Mouse (Mus musculus): ENCODE results near the gene Srsf7. TPM values are rescaled to one million over a fixed set of nuclear protein-coding genes. Genes with fewer than 3 reads are reported as not detected.

Gene Srsf7
- total RNA-seq, 2 experiments from 2014 or later: 36.9 to 41.9 TPM

DNA sequence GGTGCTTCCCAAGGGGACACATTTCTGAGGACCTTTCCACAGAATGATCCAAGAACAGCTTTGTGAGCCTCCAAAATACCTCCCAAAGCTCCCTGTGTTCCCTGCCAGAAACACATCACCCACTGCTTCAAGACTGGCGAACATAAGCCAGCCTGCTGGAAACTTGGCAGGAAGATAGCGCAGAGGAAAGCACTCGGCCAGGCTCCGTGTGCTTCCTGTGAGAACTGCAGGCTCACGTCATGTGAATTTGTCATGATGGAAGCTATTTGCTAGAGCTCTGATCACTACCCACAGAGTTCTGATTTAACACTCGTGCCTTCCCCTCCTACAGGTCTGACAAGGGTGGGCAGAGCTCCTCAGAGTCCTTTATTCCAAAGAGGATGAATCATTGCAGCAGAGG is 41.4 kb downstream of the Srsf7 start:
- DNase-seq (ENCODE audit: low spot score): peak; percentile 59
- intact Hi-C loops (cut with DNase I): no loop called here

DNA sequence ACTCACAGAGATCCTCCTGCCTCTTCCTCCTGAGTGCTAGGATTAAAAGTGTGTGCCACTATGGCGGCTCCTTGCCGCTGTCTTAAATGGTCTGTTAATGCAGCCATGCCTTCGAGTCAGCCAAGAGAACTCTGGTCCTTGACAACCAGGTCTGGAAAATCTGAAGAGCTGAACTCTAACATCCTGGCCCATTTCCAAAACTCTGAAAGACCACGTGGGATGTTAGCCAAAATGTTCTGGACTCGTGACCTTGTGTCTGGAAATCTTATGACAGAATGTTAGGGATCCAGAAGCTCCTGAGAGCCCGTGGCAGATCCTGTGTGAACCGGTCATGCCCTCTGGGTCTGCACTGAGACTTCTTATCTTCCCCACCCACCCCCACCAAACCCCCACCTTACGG is 43.1 kb downstream of the Srsf7 start:
- DNase-seq (ENCODE audit: low spot score): no peak

DNA sequence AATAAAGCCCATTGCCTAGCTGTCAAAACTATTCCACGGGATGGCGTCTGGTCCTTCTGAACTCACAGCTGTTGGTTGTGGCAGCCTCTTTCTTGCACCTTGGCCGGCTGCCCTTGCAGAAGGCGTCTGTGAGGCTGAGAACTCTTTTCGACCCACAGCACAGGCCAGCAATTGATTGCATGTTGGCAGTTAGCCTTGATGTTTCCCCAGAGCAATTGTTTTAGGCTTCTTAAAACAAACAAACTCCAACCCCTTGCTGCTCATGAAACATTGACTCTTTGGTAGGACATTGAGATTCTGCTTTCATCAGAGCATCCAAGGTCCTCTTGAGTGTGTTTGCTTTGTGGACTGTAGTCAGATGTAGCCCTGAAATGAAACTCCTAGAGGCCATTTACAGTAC is 46.7 kb downstream of the Srsf7 start:
- DNase-seq (ENCODE audit: low spot score): peak; percentile 82
- intact Hi-C loops (cut with DNase I): no loop called here

More for the DNA sequence above, 43.1 kb downstream of the Srsf7 start:
- intact Hi-C loops (cut with DNase I): no loop called here

GRCm38 (mm10) chr17:80157489-80157888 is 49.6 kb downstream of the Srsf7 start:
- no peak for DNase-seq (ENCODE audit: low spot score)
- intact Hi-C loops (cut with DNase I): no loop called here

DNA sequence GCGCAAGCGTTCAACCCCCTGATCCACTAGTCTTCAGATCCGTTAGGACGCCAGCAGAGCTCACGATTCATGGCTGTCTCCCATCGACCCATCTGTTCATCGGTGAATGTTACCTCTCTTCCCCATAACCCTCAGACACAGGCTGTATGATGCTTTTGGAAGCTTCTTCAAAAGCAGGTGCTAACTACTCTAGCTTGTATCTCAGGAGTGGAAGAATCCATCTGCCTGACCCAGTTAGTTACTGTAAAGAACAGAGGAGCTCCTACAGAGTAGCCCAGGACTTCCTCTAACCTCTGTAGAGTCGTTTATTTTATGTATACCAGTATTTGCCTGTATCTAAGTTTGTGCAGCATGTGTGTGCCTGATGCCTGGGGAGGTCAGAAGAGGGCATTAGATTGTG is 50.2 kb downstream of the Srsf7 start:
- intact Hi-C loops (cut with DNase I): no loop called here

GRCm38 (mm10) chr17:80153631-80154030 is 53.5 kb downstream of the Srsf7 start:
- DNase-seq (ENCODE audit: low spot score): no peak
- intact Hi-C loops (cut with DNase I): no loop called here

More for the DNA sequence above, 50.2 kb downstream of the Srsf7 start:
- DNase-seq (ENCODE audit: low spot score): no peak

DNA sequence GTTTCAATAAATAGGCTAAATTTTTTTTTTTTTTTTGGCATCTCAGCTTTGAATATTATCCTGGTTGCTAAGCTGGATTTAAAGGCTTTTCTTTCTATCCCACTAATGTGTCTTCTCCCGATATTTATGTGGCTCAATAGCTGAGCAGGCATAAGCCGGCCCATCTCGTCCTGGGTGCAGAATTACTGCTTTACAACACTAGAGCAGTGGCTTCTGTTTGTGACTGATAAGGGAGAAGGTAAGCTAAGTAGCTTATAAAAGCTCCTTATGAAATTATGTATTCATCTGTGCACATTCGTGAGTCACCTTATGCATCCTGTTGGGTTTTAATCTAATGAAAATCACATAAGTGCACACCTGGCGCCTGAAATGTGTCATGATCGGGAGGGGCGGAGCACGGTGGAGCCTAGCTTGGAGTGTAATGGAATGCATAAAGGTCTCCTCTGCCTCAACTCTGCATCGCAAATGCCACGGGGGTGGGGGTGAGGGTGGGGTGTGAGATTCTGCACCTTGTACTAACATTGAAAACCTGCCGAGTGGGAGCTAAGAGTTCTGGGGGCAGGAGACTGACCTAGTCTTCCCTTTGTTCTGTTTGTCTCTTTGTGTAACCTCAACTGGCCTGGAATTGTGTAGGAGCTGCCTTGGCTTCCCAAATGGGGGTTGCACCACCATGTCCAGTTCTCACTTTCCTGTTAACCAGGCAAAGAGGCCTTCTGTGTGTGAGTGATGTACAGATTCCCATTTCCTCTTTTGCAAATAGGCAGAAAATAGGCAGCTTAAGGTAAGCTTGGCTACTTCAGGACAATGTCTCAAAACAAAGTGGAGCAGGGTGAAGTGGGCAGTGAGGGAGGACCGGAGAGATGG is 54.1 kb downstream of the Srsf7 start:
- intact Hi-C loops (cut with DNase I): no loop called here

GRCm38 (mm10) chr17:80151353-80151752 is 55.8 kb downstream of the Srsf7 start:
- no peak for DNase-seq (ENCODE audit: low spot score)
- intact Hi-C loops (cut with DNase I): no loop called here

More for the DNA sequence above, 54.1 kb downstream of the Srsf7 start:
- DNase-seq (ENCODE audit: low spot score): no peak

Other genes starting within 250 kb of the Srsf7 start
- 10 to 100 TPM; 21.0 to 22.3 TPM for gene Hnrnpll, start 145.0 kb downstream of the Srsf7 start, total RNA-seq (2021)
- gene Galm, start 79.8 kb downstream of the Srsf7 start, total RNA-seq (2021): 10 to 100 TPM; 14.1 to 14.5 TPM
- not detected for gene Ttc39d, start 153 bp upstream of the Srsf7 start, total RNA-seq (2021)
- 1 to 10 TPM; 3.1 to 4.0 TPM for gene Gemin6, start 17.1 kb upstream of the Srsf7 start, total RNA-seq (2021)
- gene Morn2, start 82.9 kb upstream of the Srsf7 start, total RNA-seq (2021): 10 to 100 TPM; 14.8 to 16.0 TPM
- 1 to 10 TPM; 6.0 to 6.5 TPM for gene Dhx57, start 83.2 kb upstream of the Srsf7 start, total RNA-seq (2021)
- not detected for gene Arhgef33, start 100.1 kb upstream of the Srsf7 start, total RNA-seq (2021)
- gene Gm10190, start 166.2 kb upstream of the Srsf7 start, total RNA-seq (2021): not detected